Mouse (Mus musculus): Measurements from ENCODE around the gene Utp15. TPM values are rescaled to one million over a fixed set of nuclear protein-coding genes. Genes with fewer than 3 reads are reported as not detected.

Gene Utp15
- 16.3 TPM for polyA plus RNA-seq (2014; fragmentation: Illumina TruSeq; extraction: RNeasy Lipid Tissue Mini Kit (QIAGEN cat#74804); ENCODE audit: low read depth, low replicate concordance)

DNA sequence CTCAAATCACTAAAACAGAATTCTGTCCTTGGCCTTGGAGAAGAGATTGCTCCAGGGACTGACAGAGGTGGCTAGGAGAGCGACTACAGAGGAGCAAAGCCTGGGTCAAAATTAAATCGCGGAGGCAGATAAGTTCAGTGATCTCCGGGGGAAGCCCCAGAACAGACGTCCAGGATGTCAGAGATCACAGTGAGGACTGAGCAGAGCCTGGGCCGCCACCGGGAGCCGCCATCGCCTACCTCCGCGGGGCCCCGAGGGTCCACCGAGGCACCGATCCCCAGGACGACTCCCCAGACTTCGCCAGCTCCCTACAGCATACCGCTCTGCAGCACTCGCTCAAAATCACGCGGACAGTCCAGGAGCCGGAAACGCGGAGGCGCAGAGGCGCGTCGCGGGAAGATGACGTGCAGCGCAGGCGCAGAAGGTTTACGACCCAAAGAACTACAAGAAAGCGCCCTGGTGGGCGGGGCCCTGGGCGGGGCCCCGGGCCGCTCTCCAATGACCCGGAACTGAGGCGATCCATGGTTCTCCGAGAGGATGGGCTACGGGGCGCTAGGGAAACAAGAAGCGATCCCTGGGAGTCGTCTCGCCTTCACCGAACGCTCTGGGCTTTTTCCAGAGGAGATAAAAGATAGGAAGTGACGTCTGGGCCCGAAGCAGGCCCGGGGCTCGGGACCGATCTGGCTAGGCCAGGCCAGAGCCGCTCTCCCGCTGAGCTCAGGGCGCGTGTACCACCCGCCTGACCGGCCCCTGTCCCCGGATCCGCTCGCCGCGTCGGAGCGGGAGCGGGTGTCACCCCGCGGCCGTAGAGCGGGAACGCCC lies at the start of gene Utp15, which contains the start of gene Ankra2:
Gene Utp15 (minus strand): TSS at position 406 of the 822 bp plus-strand sequence.
Gene Ankra2 (plus strand): TSS at position 439 of the 822 bp plus-strand sequence.

DNA sequence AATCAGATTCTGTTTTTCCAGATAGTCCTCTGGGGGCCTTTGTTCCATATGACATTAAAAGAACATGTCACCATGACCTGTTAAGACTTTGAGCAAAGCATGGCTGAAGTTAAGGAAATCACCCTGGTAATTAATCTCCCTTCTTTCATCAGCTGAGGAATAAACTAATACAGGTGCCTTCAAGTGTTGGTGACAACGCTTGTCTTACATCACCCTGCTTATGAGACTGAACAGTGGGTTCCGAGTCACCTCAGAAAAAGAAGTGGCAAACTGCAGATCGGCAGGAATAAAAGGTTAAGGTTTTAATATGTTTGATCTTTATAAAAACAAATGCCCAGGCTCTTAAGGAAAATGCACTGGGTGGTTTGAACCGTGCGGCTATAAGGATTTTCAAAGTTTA lies 16.8 kb upstream of the Utp15 start, which contains the start of gene Gm21976:
Gene Gm21976 (plus strand): TSS at position 202 of the 400 bp plus-strand sequence.

DNA sequence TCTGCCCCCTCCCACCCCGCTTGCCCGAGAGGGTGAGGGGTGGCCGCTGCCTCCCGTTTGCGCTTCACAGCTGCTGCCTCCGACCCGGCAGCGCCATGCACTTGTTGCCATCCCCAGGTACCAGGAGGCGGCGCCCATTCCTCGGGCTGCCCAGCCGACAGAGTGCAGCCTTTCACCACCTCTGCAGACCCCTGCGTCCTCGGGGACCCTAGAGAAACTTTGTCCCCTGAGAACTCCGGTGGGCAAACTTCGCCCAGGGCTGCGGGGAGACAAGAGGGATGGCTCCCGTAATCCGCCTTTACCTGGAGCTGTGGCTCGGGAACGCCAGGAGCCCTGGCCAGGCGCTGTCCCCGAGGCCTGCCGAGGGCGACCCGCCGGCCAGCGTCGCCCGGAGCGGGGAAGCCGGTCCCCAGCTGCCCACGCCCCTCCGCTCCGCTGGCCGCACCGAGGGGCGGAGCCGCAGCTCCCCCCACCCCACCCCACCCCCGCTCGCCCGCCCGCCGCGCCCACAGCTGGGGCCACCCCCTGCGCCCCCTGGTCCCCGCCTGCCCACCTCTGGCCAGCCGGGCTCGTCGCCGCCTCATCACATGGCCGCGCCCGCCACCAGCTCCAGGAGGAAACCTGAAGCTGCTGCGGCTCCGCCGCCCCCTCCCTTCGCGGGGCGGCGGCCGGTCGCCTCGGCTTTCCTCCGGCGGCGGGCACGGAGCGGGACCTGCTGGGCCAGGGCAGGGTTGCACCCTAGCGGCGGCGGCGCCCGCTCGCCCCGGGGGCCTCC lies 56.9 kb downstream of the Utp15 start, which contains the start of gene Arhgef28:
Gene Arhgef28 (minus strand): TSS at position 669 of the 775 bp plus-strand sequence.

Other genes starting within 250 kb of the Utp15 start
- 13.8 TPM for gene Arhgef28, start 56.6 kb downstream of the Utp15 start, polyA plus RNA-seq (2014; fragmentation: Illumina TruSeq; extraction: RNeasy Lipid Tissue Mini Kit (QIAGEN cat#74804); ENCODE audit: low read depth, low replicate concordance)
- gene Ankra2, start within 50 bp of the Utp15 start, polyA plus RNA-seq (2014; fragmentation: Illumina TruSeq; extraction: RNeasy Lipid Tissue Mini Kit (QIAGEN cat#74804); ENCODE audit: low read depth, low replicate concordance) = 63.2 TPM
- not detected for gene Gm21976, start 16.8 kb upstream of the Utp15 start, polyA plus RNA-seq (2014; fragmentation: Illumina TruSeq; extraction: RNeasy Lipid Tissue Mini Kit (QIAGEN cat#74804); ENCODE audit: low read depth, low replicate concordance)
- 1,162 TPM for gene Btf3, start 54.0 kb upstream of the Utp15 start, polyA plus RNA-seq (2014; fragmentation: Illumina TruSeq; extraction: RNeasy Lipid Tissue Mini Kit (QIAGEN cat#74804); ENCODE audit: low read depth, low replicate concordance)
- not detected for gene Foxd1, start 91.2 kb upstream of the Utp15 start, polyA plus RNA-seq (2014; fragmentation: Illumina TruSeq; extraction: RNeasy Lipid Tissue Mini Kit (QIAGEN cat#74804); ENCODE audit: low read depth, low replicate concordance)
- not detected for gene Gm10320, start 229.0 kb upstream of the Utp15 start, polyA plus RNA-seq (2014; fragmentation: Illumina TruSeq; extraction: RNeasy Lipid Tissue Mini Kit (QIAGEN cat#74804); ENCODE audit: low read depth, low replicate concordance)

Measured in sigmoid colon, adult 10 weeks (tissue).